ENCODE assay signal across 8 mouse cellular contexts in the genomic region with DNA sequence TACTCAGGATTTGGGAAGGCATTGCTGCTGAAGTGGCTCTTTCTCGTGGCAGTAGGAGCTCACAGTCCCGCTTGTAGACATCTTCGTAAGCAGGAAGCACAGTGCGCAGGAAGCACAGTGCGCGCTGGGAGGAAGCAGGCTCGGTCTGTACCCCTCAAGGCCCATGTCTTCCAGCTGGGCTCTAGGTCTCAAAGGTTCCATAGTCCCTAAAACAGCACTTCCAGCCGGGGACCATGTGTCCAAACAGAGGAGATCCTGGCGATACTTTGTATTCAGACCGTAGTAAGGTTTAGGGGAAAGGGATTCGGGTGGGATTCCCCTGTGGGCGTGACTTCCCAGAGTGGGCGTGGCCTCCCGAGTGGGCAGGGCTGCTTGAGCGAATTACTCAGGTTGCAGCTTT. TPM values are rescaled to one million over a fixed set of nuclear protein-coding genes. Genes with fewer than 3 reads are reported as not detected.
DNase-seq lines count a peak whose midpoint lies in the region; ATAC-seq lines count a peak whose summit lies in the region.

No protein-coding gene starts in this region.

- H3K27me3 ChIP-seq in heart, embryonic 10.5 days (ENCODE audit: insufficient read depth, poor library complexity, severe bottlenecking), result no peaks in the 10 kb centered on the region
- H3K27me3 ChIP-seq in kidney, embryonic 16.5 days (ENCODE audit: insufficient read depth, low read length), result no peaks in the 10 kb centered on the region

- no peaks in the 10 kb centered on the region for H3K36me3 ChIP-seq in heart, embryonic 10.5 days
- H3K36me3 ChIP-seq in kidney, embryonic 16.5 days (ENCODE audit: insufficient read depth, low read length), result no peaks in the 10 kb centered on the region

- peaks cover 28% of the 10 kb centered on the region for H3K4me1 ChIP-seq in heart, embryonic 10.5 days
- peaks cover 20% of the 10 kb centered on the region for H3K4me1 ChIP-seq in kidney, embryonic 16.5 days (ENCODE audit: insufficient read depth, low read length)

- peak overlapping the region; percentile 50 for H3K4me3 ChIP-seq in heart, embryonic 10.5 days
- H3K4me3 ChIP-seq in kidney, embryonic 16.5 days (ENCODE audit: low read length), result peak overlapping the region; percentile 42

- H3K4me2 ChIP-seq in kidney, embryonic 16.5 days (replicated peaks; ENCODE audit: low read depth, low read length), result peak overlapping the region; percentile 55

- peak overlapping the region; percentile 72; the same call in 1 of the 2 replicates for H3K27ac ChIP-seq in heart, embryonic 10.5 days
- peak overlapping the region; percentile 83 for H3K27ac ChIP-seq in kidney, embryonic 16.5 days (ENCODE audit: low read length)

- H3K9ac ChIP-seq in kidney, embryonic 16.5 days (replicated peaks; ENCODE audit: low read length), result peak overlapping the region; percentile 58

- H3K9me3 ChIP-seq in heart, embryonic 10.5 days, result peaks cover under 1% of the 10 kb centered on the region; the same call in 1 of the 2 replicates
- H3K9me3 ChIP-seq in kidney, embryonic 16.5 days (ENCODE audit: low read length), result peaks cover 2% of the 10 kb centered on the region; the same call in 1 of the 2 replicates

- peak; percentile 22 for DNase-seq in cerebellum, adult 11-12 months
- no peak for DNase-seq in cerebellum, adult 9-10 months
- peak; percentile 54 for DNase-seq in brain, adult 2 months (ENCODE audit: low read depth, low spot score)
- DNase-seq in heart, embryonic 10.5 days (ENCODE audit: low spot score), result no peak
- peak; percentile 56 for DNase-seq in lung, postnatal 36 days
- DNase-seq in testis, postnatal 14 days (ENCODE audit: low spot score), result peak; percentile 80
- DNase-seq in cerebellum, adult 18-20 months, result no peak

- no peak for ATAC-seq in kidney, embryonic 16.5 days (ENCODE audit: low FRiP score, low TSS enrichment)

- WGBS in heart, embryonic 10.5 days, result 40% methylated on average over 15 of the region's 15 CpGs
- WGBS in kidney, embryonic 16.5 days, result 22% methylated on average over 15 of the region's 15 CpGs

RNA-seq across cellular contexts. Expression of a gene that starts 24.5 kb away (rescaled TPM):
- polyA plus RNA-seq in heart, embryonic 10.5 days (2016; fragmentation: Nextera tagmentation; extraction: Ambion mirVana), result 148 and 164 TPM in 2 replicates
- polyA plus RNA-seq in kidney, embryonic 16.5 days (2015; fragmentation: Nextera tagmentation; extraction: Ambion mirVana), result 123 and 131 TPM in 2 replicates

RNA-seq across cellular contexts. Expression of a gene that starts 60.0 kb away (rescaled TPM):
- polyA plus RNA-seq in heart, embryonic 10.5 days (2016; fragmentation: Nextera tagmentation; extraction: Ambion mirVana), result 46.2 and 56.0 TPM in 2 replicates
- polyA plus RNA-seq in kidney, embryonic 16.5 days (2015; fragmentation: Nextera tagmentation; extraction: Ambion mirVana), result 91.5 and 92.9 TPM in 2 replicates

Comparison
In these comparisons a context has a peak if more than half of its experiments do, and no peak if none do; other contexts are left out.
1. DNase-seq: peak in cerebellum, adult 11-12 months (single experiment), brain, adult 2 months (single experiment), lung, postnatal 36 days (single experiment) and testis, postnatal 14 days (single experiment); none in cerebellum, adult 9-10 months (single experiment), heart, embryonic 10.5 days (single experiment) and cerebellum, adult 18-20 months (0 of 2).